Mouse (Mus musculus) small intestine, adult 2 months (tissue): ENCODE measurements at regions not wholly inside any gene's neighbourhood (a gene's known extent, or its start where the extent isn't known, plus 50 kb on each side); places are given as distances from the start of the nearest gene placed in this dataset.

ENCODE experiments used
- CTCF ChIP-seq: fragments of 200-500 bp; IDR thresholded peaks from 2 replicates; pipeline ENCODE4 v1.5.1; 2012; ENCODE audit warnings: low read depth, mild to moderate bottlenecking, control low read depth, inconsistent platforms, low read length, moderate library complexity, mixed read lengths; ENCODE audit not compliant: insufficient replicate concordance, insufficient read length; ENCODE audit errors: extremely low read depth
- POLR2A ChIP-seq: fragments of 200-500 bp; IDR thresholded peaks from 2 replicates; pipeline ENCODE4 v1.6.1; 2012; ENCODE audit warnings: low read depth, mild to moderate bottlenecking, control low read depth, inconsistent platforms, low read length, moderate library complexity

GRCm38 (mm10) chr4:12837097-12837426 lies 665.2 kb upstream of the Fam92a start:
- no peak for TF ChIP-seq CTCF
- TF ChIP-seq POLR2A = no peak
